Mouse (Mus musculus): ENCODE data around the gene Hspa1b. TPM values are rescaled to one million over a fixed set of nuclear protein-coding genes. Genes with fewer than 3 reads are reported as not detected.

The Hspa1b gene
- polyA plus RNA-seq, 1 experiment: 4.5 TPM

DNA sequence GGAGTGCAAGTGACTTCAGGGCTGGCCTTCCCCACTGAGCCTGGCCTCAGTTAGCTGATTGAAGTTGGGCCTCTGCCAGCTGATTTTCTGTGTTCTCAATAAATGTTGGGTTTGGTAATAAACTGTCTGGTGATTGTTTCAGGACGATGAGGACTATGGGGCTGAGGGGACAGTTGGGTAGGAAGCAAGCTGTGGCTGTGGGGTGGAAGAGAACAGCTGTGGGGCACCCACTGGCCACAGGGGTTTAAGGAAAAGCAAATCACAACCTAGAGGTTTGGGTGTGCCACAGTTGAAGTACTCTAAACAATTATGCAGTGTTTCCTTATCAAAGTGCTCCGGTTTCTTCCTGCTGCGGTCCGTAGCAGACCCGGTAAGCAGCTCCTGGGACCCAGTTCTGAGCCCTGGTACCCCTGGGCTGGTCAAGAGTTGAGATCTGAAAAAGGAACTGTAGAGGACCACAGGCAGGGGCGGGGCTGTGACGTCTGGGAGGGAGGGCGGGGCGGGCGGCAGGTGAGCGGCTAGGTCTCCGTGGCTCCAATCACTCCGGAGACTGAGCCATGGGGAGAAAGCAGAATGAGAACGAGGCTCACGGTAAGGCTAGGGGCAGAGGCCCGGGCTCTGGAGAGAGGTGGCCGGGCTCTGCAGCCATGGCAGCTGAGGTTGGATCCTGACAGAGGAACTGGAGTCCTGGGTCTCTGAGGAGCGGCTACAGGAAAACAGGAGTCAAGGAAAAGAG is 44.9 kb downstream of the Hspa1b start, which contains the start of gene Slc44a4:
TSS of gene Slc44a4 (plus strand) at position 537 of the 736 bp plus-strand sequence.
- H3K4me3 ChIP-seq (replicated peaks): no peak within 1 kb of the TSS
- no peak for TF ChIP-seq GATA1 (IDR thresholded peaks at IDR 0.05; ENCODE audit: borderline replicate concordance, low read length)
- TF ChIP-seq FLI1 (IDR thresholded peaks at IDR 0.05; ENCODE audit: low read length): no peak
- H3K27me3 ChIP-seq (replicated peaks): peaks cover 12% of the 10 kb centered on the region
- H3K9me3 ChIP-seq: no peaks in the 10 kb centered on the region
- peaks cover 54% of the 10 kb centered on the region for H3K36me3 ChIP-seq (replicated peaks; ENCODE audit: low read length)
- peaks cover 32% of the 10 kb centered on the region for H3K4me1 ChIP-seq

- Histone ChIP-seq H3K36me3 (replicated peaks; ENCODE audit: low read length) (peaks cover 76% of the 10 kb centered on the region), H3K27me3 (replicated peaks) (peaks cover 3% of the 10 kb centered on the region), H3K4me1 (peaks cover 33% of the 10 kb centered on the region)
Observed at GRCm38 (mm10) chr17:34911945-34912351, 47.1 kb downstream of the Hspa1b start.

GRCm38 (mm10) chr17:34910982-34911381 is 48.1 kb downstream of the Hspa1b start:
- peaks cover 85% of the 10 kb centered on the region for H3K36me3 ChIP-seq (replicated peaks; ENCODE audit: low read length)
- H3K9me3 ChIP-seq: no peaks in the 10 kb centered on the region

More at GRCm38 (mm10) chr17:34911945-34912351, 47.1 kb downstream of the Hspa1b start:
- TF ChIP-seq GATA1 (IDR thresholded peaks at IDR 0.05; ENCODE audit: borderline replicate concordance, low read length) (no peak), FLI1 (IDR thresholded peaks at IDR 0.05; ENCODE audit: low read length) (no peak)
- H3K9me3 ChIP-seq: no peaks in the 10 kb centered on the region
- no peak overlapping the region for H3K4me3 ChIP-seq (replicated peaks)

More at GRCm38 (mm10) chr17:34910982-34911381, 48.1 kb downstream of the Hspa1b start:
- TF ChIP-seq GATA1 (IDR thresholded peaks at IDR 0.05; ENCODE audit: borderline replicate concordance, low read length) (no peak), FLI1 (IDR thresholded peaks at IDR 0.05; ENCODE audit: low read length) (no peak)
- Histone ChIP-seq H3K27me3 (replicated peaks) (no peaks in the 10 kb centered on the region), H3K4me1 (peaks cover 41% of the 10 kb centered on the region), H3K4me3 (replicated peaks) (peak overlapping the region; percentile 55)

Other genes with a start within 250 kb of the Hspa1b start
- gene C4b, start 215.4 kb downstream of the Hspa1b start, polyA plus RNA-seq (2012; ENCODE audit: insufficient read depth, low replicate concordance): 0.06 TPM in 1 of 2 replicates, not detected in the other
- gene Cyp21a1, start 154.7 kb downstream of the Hspa1b start, polyA plus RNA-seq (2012; ENCODE audit: insufficient read depth, low replicate concordance): not detected in 2 replicates
- 44.3 and 85.0 TPM in 2 replicates for gene Stk19, start 122.3 kb downstream of the Hspa1b start, polyA plus RNA-seq (2012; ENCODE audit: insufficient read depth, low replicate concordance)
- gene Dxo, start 122.2 kb downstream of the Hspa1b start, polyA plus RNA-seq (2012; ENCODE audit: insufficient read depth, low replicate concordance): 61.9 and 137 TPM in 2 replicates
- 25.1 and 27.6 TPM in 2 replicates for gene Skiv2l, start 109.0 kb downstream of the Hspa1b start, polyA plus RNA-seq (2012; ENCODE audit: insufficient read depth, low replicate concordance)
- gene Nelfe, start 108.8 kb downstream of the Hspa1b start, polyA plus RNA-seq (2012; ENCODE audit: insufficient read depth, low replicate concordance): 67.5 and 220 TPM in 2 replicates
- gene Cfb, start 96.7 kb downstream of the Hspa1b start, polyA plus RNA-seq (2012; ENCODE audit: insufficient read depth, low replicate concordance): 0.54 TPM in 1 of 2 replicates, not detected in the other
- 6.7 and 15.4 TPM in 2 replicates for gene Zbtb12, start 79.8 kb downstream of the Hspa1b start, polyA plus RNA-seq (2012; ENCODE audit: insufficient read depth, low replicate concordance)
- not detected in 2 replicates for gene Gm20547, start 77.2 kb downstream of the Hspa1b start, polyA plus RNA-seq (2012; ENCODE audit: insufficient read depth, low replicate concordance)
- gene C2, start 61.0 kb downstream of the Hspa1b start, polyA plus RNA-seq (2012; ENCODE audit: insufficient read depth, low replicate concordance): 3.0 and 6.0 TPM in 2 replicates
- gene Ehmt2, start 60.8 kb downstream of the Hspa1b start, polyA plus RNA-seq (2012; ENCODE audit: insufficient read depth, low replicate concordance): 356 and 543 TPM in 2 replicates
- not detected in 2 replicates for gene Slc44a4, start 44.8 kb downstream of the Hspa1b start, polyA plus RNA-seq (2012; ENCODE audit: insufficient read depth, low replicate concordance)
- gene Neu1, start 28.0 kb downstream of the Hspa1b start, polyA plus RNA-seq (2012; ENCODE audit: insufficient read depth, low replicate concordance): 12.4 and 41.3 TPM in 2 replicates
- gene Gm20481, start 10.7 kb upstream of the Hspa1b start, polyA plus RNA-seq (2012; ENCODE audit: insufficient read depth, low replicate concordance): not detected in 2 replicates
- gene Hspa1a, start 12.9 kb upstream of the Hspa1b start, polyA plus RNA-seq (2012; ENCODE audit: insufficient read depth, low replicate concordance): 1.5 and 2.0 TPM in 2 replicates
- gene Hspa1l, start 13.5 kb upstream of the Hspa1b start, polyA plus RNA-seq (2012; ENCODE audit: insufficient read depth, low replicate concordance): not detected in 2 replicates
- 64.3 and 95.0 TPM in 2 replicates for gene Lsm2, start 22.6 kb upstream of the Hspa1b start, polyA plus RNA-seq (2012; ENCODE audit: insufficient read depth, low replicate concordance)
- 188 and 650 TPM in 2 replicates for gene Vars, start 41.7 kb upstream of the Hspa1b start, polyA plus RNA-seq (2012; ENCODE audit: insufficient read depth, low replicate concordance)
- 0.38 and 0.40 TPM in 2 replicates for gene Vwa7, start 57.3 kb upstream of the Hspa1b start, polyA plus RNA-seq (2012; ENCODE audit: insufficient read depth, low replicate concordance)
- gene Sapcd1, start 68.8 kb upstream of the Hspa1b start, polyA plus RNA-seq (2012; ENCODE audit: insufficient read depth, low replicate concordance): 4.1 and 5.4 TPM in 2 replicates
- 10.5 and 10.9 TPM in 2 replicates for gene Msh5, start 87.5 kb upstream of the Hspa1b start, polyA plus RNA-seq (2012; ENCODE audit: insufficient read depth, low replicate concordance)
- gene Clic1, start 90.7 kb upstream of the Hspa1b start, polyA plus RNA-seq (2012; ENCODE audit: insufficient read depth, low replicate concordance): 244 and 373 TPM in 2 replicates
- 30.5 and 36.5 TPM in 2 replicates for gene Ddah2, start 99.8 kb upstream of the Hspa1b start, polyA plus RNA-seq (2012; ENCODE audit: insufficient read depth, low replicate concordance)
- 14.8 and 15.5 TPM in 2 replicates for gene Ly6g6c, start 106.2 kb upstream of the Hspa1b start, polyA plus RNA-seq (2012; ENCODE audit: insufficient read depth, low replicate concordance)
- gene Mpig6b, start 106.9 kb upstream of the Hspa1b start, polyA plus RNA-seq (2012; ENCODE audit: insufficient read depth, low replicate concordance): 53.5 and 66.3 TPM in 2 replicates
- gene Ly6g6e, start 117.7 kb upstream of the Hspa1b start, polyA plus RNA-seq (2012; ENCODE audit: insufficient read depth, low replicate concordance): not detected in 2 replicates
- gene Ly6g6d, start 118.8 kb upstream of the Hspa1b start, polyA plus RNA-seq (2012; ENCODE audit: insufficient read depth, low replicate concordance): 79.9 and 106 TPM in 2 replicates
- 517 and 745 TPM in 2 replicates for gene Ly6g6f, start 126.4 kb upstream of the Hspa1b start, polyA plus RNA-seq (2012; ENCODE audit: insufficient read depth, low replicate concordance)
- gene Abhd16a, start 130.0 kb upstream of the Hspa1b start, polyA plus RNA-seq (2012; ENCODE audit: insufficient read depth, low replicate concordance): 211 and 290 TPM in 2 replicates
- not detected in 2 replicates for gene Ly6g5c, start 149.0 kb upstream of the Hspa1b start, polyA plus RNA-seq (2012; ENCODE audit: insufficient read depth, low replicate concordance)
- 0.23 TPM in 1 of 2 replicates, not detected in the other for gene Ly6g5b, start 156.2 kb upstream of the Hspa1b start, polyA plus RNA-seq (2012; ENCODE audit: insufficient read depth, low replicate concordance)
- gene Gpank1, start 162.2 kb upstream of the Hspa1b start, polyA plus RNA-seq (2012; ENCODE audit: insufficient read depth, low replicate concordance): 46.5 and 57.4 TPM in 2 replicates
- gene Csnk2b, start 162.8 kb upstream of the Hspa1b start, polyA plus RNA-seq (2012; ENCODE audit: insufficient read depth, low replicate concordance): 75.6 and 82.2 TPM in 2 replicates
- gene D17H6S53E, start 167.1 kb upstream of the Hspa1b start, polyA plus RNA-seq (2012; ENCODE audit: insufficient read depth, low replicate concordance): 3.2 and 6.1 TPM in 2 replicates
- not detected in 2 replicates for gene Apom, start 172.8 kb upstream of the Hspa1b start, polyA plus RNA-seq (2012; ENCODE audit: insufficient read depth, low replicate concordance)
- gene Bag6, start 175.9 kb upstream of the Hspa1b start, polyA plus RNA-seq (2012; ENCODE audit: insufficient read depth, low replicate concordance): 613 and 1,584 TPM in 2 replicates
- 1,080 and 3,273 TPM in 2 replicates for gene Prrc2a, start 205.7 kb upstream of the Hspa1b start, polyA plus RNA-seq (2012; ENCODE audit: insufficient read depth, low replicate concordance)
- gene Aif1, start 216.8 kb upstream of the Hspa1b start, polyA plus RNA-seq (2012; ENCODE audit: insufficient read depth, low replicate concordance): 2.5 and 22.3 TPM in 2 replicates
- gene Lst1, start 229.2 kb upstream of the Hspa1b start, polyA plus RNA-seq (2012; ENCODE audit: insufficient read depth, low replicate concordance): 5.9 and 24.8 TPM in 2 replicates
- gene Ltb, start 235.2 kb upstream of the Hspa1b start, polyA plus RNA-seq (2012; ENCODE audit: insufficient read depth, low replicate concordance): 12.1 TPM in 1 of 2 replicates, not detected in the other
- 2.9 and 3.5 TPM in 2 replicates for gene Tnf, start 242.8 kb upstream of the Hspa1b start, polyA plus RNA-seq (2012; ENCODE audit: insufficient read depth, low replicate concordance)
- gene Lta, start 246.1 kb upstream of the Hspa1b start, polyA plus RNA-seq (2012; ENCODE audit: insufficient read depth, low replicate concordance): 0.85 TPM in 1 of 2 replicates, not detected in the other

All from megakaryocyte, embryonic 14.5 days (primary cell).